ENCODE assay signal across 10 mouse cellular contexts in genomic region chr6:125363021-125363420, GRCm38 (mm10). TPM values are rescaled to one million over a fixed set of nuclear protein-coding genes. Genes with fewer than 3 reads are reported as not detected.
DNase-seq lines count a peak whose midpoint lies in the region; ATAC-seq lines count a peak whose summit lies in the region.
"Had no signal": no experiment of that assay in that cellular context is flagged by ENCODE, and none has a peak within 500 bp of the region (broad histone marks: within the 10 kb centered on the region; RNA-seq: fewer than 3 reads in every experiment).

No protein-coding gene starts in this region.

- no peak overlapping the region for H3K4me3 ChIP-seq in heart, embryonic 16.5 days (ENCODE audit: low read length)
- no peak overlapping the region; the same call in 1 of the 2 replicates for H3K4me3 ChIP-seq in forebrain, embryonic 12.5 days (replicated peaks)
- peak overlapping the region; percentile 5; the same call in 1 of the 2 replicates for H3K4me3 ChIP-seq in limb, embryonic 10.5 days
- H3K4me3 ChIP-seq in neural tube, embryonic 13.5 days: 0 out of 2 replicates have a peak overlapping the region, but pooled peaks have one; percentile 7

- DNase-seq in heart, adult 18-20 months: no peak
- no peak for DNase-seq in limb, embryonic 10.5 days (ENCODE audit: low spot score)
- DNase-seq in left cerebral cortex, postnatal 14 days (ENCODE audit: low spot score in 2 of 2): no peak
- no peak for DNase-seq in adrenal gland, postnatal 4 days (ENCODE audit: low spot score in 2 of 2)
- DNase-seq in B cell, adult 2 months: no peak
- DNase-seq: cerebellum, adult 18-20 months; lung, adult 2 months had no signal

- intact Hi-C loops in left cerebral cortex, postnatal 14 days (cut with DNase I): loop anchor here (5.0 kb wide), 1 partner anchor 36 kb away; no protein-coding TSS in a partner anchor

- peaks cover 18% of the 10 kb centered on the region for H3K36me3 ChIP-seq in heart, embryonic 16.5 days (ENCODE audit: control insufficient read depth, insufficient read depth)
- no peaks in the 10 kb centered on the region; the same call in 1 of the 2 replicates for H3K36me3 ChIP-seq in forebrain, embryonic 12.5 days (replicated peaks)
- peaks cover 47% of the 10 kb centered on the region for H3K36me3 ChIP-seq in limb, embryonic 10.5 days
- H3K36me3 ChIP-seq in neural tube, embryonic 13.5 days: no peaks in the 10 kb centered on the region

- H3K9me3 ChIP-seq in heart, embryonic 16.5 days (replicated peaks; ENCODE audit: control insufficient read depth, low read length): 0 out of 2 replicates have a peak, but pooled peaks cover 4% of the 10 kb centered on the region
- H3K9me3 ChIP-seq in forebrain, embryonic 12.5 days: no peaks in the 10 kb centered on the region
- H3K9me3 ChIP-seq in limb, embryonic 10.5 days (replicated peaks): no peaks in the 10 kb centered on the region
- H3K9me3 ChIP-seq in neural tube, embryonic 13.5 days: no peaks in the 10 kb centered on the region

- H3K9ac ChIP-seq in heart, embryonic 16.5 days (ENCODE audit: low read length): no peak overlapping the region
- H3K9ac ChIP-seq in forebrain, embryonic 12.5 days: no peak overlapping the region
- H3K9ac ChIP-seq in neural tube, embryonic 13.5 days: 0 out of 2 replicates have a peak overlapping the region, but pooled peaks have one; percentile 35

- peaks cover 19% of the 10 kb centered on the region for H3K4me1 ChIP-seq in heart, embryonic 16.5 days (ENCODE audit: control insufficient read depth, insufficient read depth, low read length)
- peaks cover 31% of the 10 kb centered on the region for H3K4me1 ChIP-seq in forebrain, embryonic 12.5 days
- peaks cover 41% of the 10 kb centered on the region for H3K4me1 ChIP-seq in limb, embryonic 10.5 days
- peaks cover 25% of the 10 kb centered on the region for H3K4me1 ChIP-seq in neural tube, embryonic 13.5 days (replicated peaks)

- 34% methylated on average over 15 of the region's 15 CpGs for WGBS in heart, embryonic 16.5 days
- WGBS in forebrain, embryonic 12.5 days: 19% methylated on average over 15 of the region's 15 CpGs
- WGBS in limb, embryonic 10.5 days: 16% methylated on average over 15 of the region's 15 CpGs
- 12% methylated on average over 15 of the region's 15 CpGs for WGBS in neural tube, embryonic 13.5 days

- H3K27ac ChIP-seq in heart, embryonic 16.5 days (ENCODE audit: low read length): no peak overlapping the region
- H3K27ac ChIP-seq in forebrain, embryonic 12.5 days: no peak overlapping the region
- no peak overlapping the region for H3K27ac ChIP-seq in limb, embryonic 10.5 days
- H3K27ac ChIP-seq in neural tube, embryonic 13.5 days (replicated peaks): no peak overlapping the region

- H3K4me2 ChIP-seq in heart, embryonic 16.5 days (ENCODE audit: low read depth, low read length): peak overlapping the region; percentile 27; the same call in 1 of the 2 replicates
- H3K4me2 ChIP-seq in forebrain, embryonic 12.5 days: peak overlapping the region; percentile 24
- peak overlapping the region; percentile 34 for H3K4me2 ChIP-seq in neural tube, embryonic 13.5 days

- peaks cover 5% of the 10 kb centered on the region for H3K27me3 ChIP-seq in heart, embryonic 16.5 days (ENCODE audit: control insufficient read depth, insufficient read depth, low read length)
- H3K27me3 ChIP-seq in forebrain, embryonic 12.5 days: peaks cover 62% of the 10 kb centered on the region
- H3K27me3 ChIP-seq in limb, embryonic 10.5 days (ENCODE audit: low read depth, poor library complexity, severe bottlenecking): peaks cover 55% of the 10 kb centered on the region
- peaks cover 47% of the 10 kb centered on the region for H3K27me3 ChIP-seq in neural tube, embryonic 13.5 days

- ATAC-seq in heart, embryonic 16.5 days (replicated peaks; ENCODE audit: extremely low read depth, insufficient read depth, low FRiP score): no peak
- no peak for ATAC-seq in forebrain, embryonic 12.5 days (ENCODE audit: low FRiP score)
- no peak for ATAC-seq in neural tube, embryonic 13.5 days (ENCODE audit: low read depth)

RNA-seq across cellular contexts. Expression of gene Tnfrsf1a, which starts 13.9 kb away (rescaled TPM):
- 54.2 and 54.8 TPM in 2 replicates for polyA plus RNA-seq in heart, embryonic 16.5 days (2015; fragmentation: Nextera tagmentation; extraction: Ambion mirVana)
- total RNA-seq in heart, adult 18-20 months (2021): 10 to 100 TPM; 47.5 to 50.8 TPM
- polyA plus RNA-seq in forebrain, embryonic 12.5 days (2016; fragmentation: Nextera tagmentation; extraction: Ambion mirVana): 16.6 and 19.3 TPM in 2 replicates
- 41.8 and 43.6 TPM in 2 replicates for polyA plus RNA-seq in limb, embryonic 10.5 days (2016; fragmentation: Nextera tagmentation; extraction: Ambion mirVana)
- polyA plus RNA-seq in neural tube, embryonic 13.5 days (2015; fragmentation: Nextera tagmentation; extraction: Ambion mirVana): 17.5 and 21.5 TPM in 2 replicates
- 10 to 100 TPM; 11.5 to 12.3 TPM for total RNA-seq in left cerebral cortex, postnatal 14 days (2021)
- 100 to 1,000 TPM; 219 to 241 TPM for total RNA-seq in adrenal gland, postnatal 4 days (2021)

RNA-seq across cellular contexts. Expression of gene Plekhg6, which starts 17.6 kb away (rescaled TPM):
- polyA plus RNA-seq in heart, embryonic 16.5 days (2015; fragmentation: Nextera tagmentation; extraction: Ambion mirVana): 0.25 and 0.41 TPM in 2 replicates
- total RNA-seq in heart, adult 18-20 months (2021): not detected
- polyA plus RNA-seq in forebrain, embryonic 12.5 days (2016; fragmentation: Nextera tagmentation; extraction: Ambion mirVana): 0.05 and 0.09 TPM in 2 replicates
- 0.26 and 0.33 TPM in 2 replicates for polyA plus RNA-seq in limb, embryonic 10.5 days (2016; fragmentation: Nextera tagmentation; extraction: Ambion mirVana)
- 0.23 TPM in 1 of 2 replicates, not detected in the other for polyA plus RNA-seq in neural tube, embryonic 13.5 days (2015; fragmentation: Nextera tagmentation; extraction: Ambion mirVana)
- total RNA-seq in left cerebral cortex, postnatal 14 days (2021): under 1 TPM; 0.13 to 0.30 TPM
- total RNA-seq in adrenal gland, postnatal 4 days (2021): under 1 TPM; 0.59 to 0.62 TPM

RNA-seq across cellular contexts. Expression of gene Scnn1a, which starts 42.6 kb away (rescaled TPM):
- 2.6 and 2.9 TPM in 2 replicates for polyA plus RNA-seq in heart, embryonic 16.5 days (2015; fragmentation: Nextera tagmentation; extraction: Ambion mirVana)
- total RNA-seq in heart, adult 18-20 months (2021): 1 to 10 TPM in 1 of 2 experiments, under 1 TPM in 1; 0.47 to 1.3 TPM
- polyA plus RNA-seq in forebrain, embryonic 12.5 days (2016; fragmentation: Nextera tagmentation; extraction: Ambion mirVana): 0.24 and 0.49 TPM in 2 replicates
- polyA plus RNA-seq in limb, embryonic 10.5 days (2016; fragmentation: Nextera tagmentation; extraction: Ambion mirVana): 1.0 and 1.6 TPM in 2 replicates
- 0.36 and 0.63 TPM in 2 replicates for polyA plus RNA-seq in neural tube, embryonic 13.5 days (2015; fragmentation: Nextera tagmentation; extraction: Ambion mirVana)
- total RNA-seq in left cerebral cortex, postnatal 14 days (2021): 1 to 10 TPM; 2.9 TPM
- total RNA-seq in adrenal gland, postnatal 4 days (2021): 1 to 10 TPM; 1.7 to 4.5 TPM

RNA-seq across cellular contexts. Expression of gene Ltbr, which starts 49.3 kb away (rescaled TPM):
- 43.0 and 51.4 TPM in 2 replicates for polyA plus RNA-seq in heart, embryonic 16.5 days (2015; fragmentation: Nextera tagmentation; extraction: Ambion mirVana)
- total RNA-seq in heart, adult 18-20 months (2021): 10 to 100 TPM; 25.0 to 28.7 TPM
- 12.7 and 14.0 TPM in 2 replicates for polyA plus RNA-seq in forebrain, embryonic 12.5 days (2016; fragmentation: Nextera tagmentation; extraction: Ambion mirVana)
- polyA plus RNA-seq in limb, embryonic 10.5 days (2016; fragmentation: Nextera tagmentation; extraction: Ambion mirVana): 34.3 and 41.5 TPM in 2 replicates
- 16.3 and 17.5 TPM in 2 replicates for polyA plus RNA-seq in neural tube, embryonic 13.5 days (2015; fragmentation: Nextera tagmentation; extraction: Ambion mirVana)
- 1 to 10 TPM; 8.8 to 9.3 TPM for total RNA-seq in left cerebral cortex, postnatal 14 days (2021)
- 10 to 100 TPM; 88.9 to 89.8 TPM for total RNA-seq in adrenal gland, postnatal 4 days (2021)

Comparison
In these comparisons a context has a peak if more than half of its experiments do, and no peak if none do; other contexts are left out.
1. H3K4me3 ChIP-seq: peak in limb, embryonic 10.5 days (single experiment) and neural tube, embryonic 13.5 days (single experiment); none in heart, embryonic 16.5 days (single experiment) and forebrain, embryonic 12.5 days (single experiment).
2. Peak in every context shown above with its lines, with median percentiles within 50 percentile points of each other: H3K4me2 ChIP-seq.